Mouse (Mus musculus): ENCODE data around the gene Gm12248. TPM values are rescaled to one million over a fixed set of nuclear protein-coding genes. Genes with fewer than 3 reads are reported as not detected.
A peak's percentile ranks its signal among the peaks of the same experiment; 100 is the strongest.

The Gm12248 gene
- polyA plus RNA-seq (2012; rRNA removed): 1.2 and 1.3 TPM in 2 replicates

GRCm38 (mm10) chr11:58093021-58093528 is at the start of gene Gm12248:
Gene Gm12248, minus strand, starts transcription at chr11:58093134.
- DNase-seq (ENCODE audit: low read depth): no peak

- no peak for DNase-seq (ENCODE audit: low read depth)
These were observed 46.5 kb upstream of the Gm12248 start for GRCm38 (mm10) chr11:58139466-58139865.

- no peak for DNase-seq (ENCODE audit: low read depth)
These were observed 45.9 kb upstream of the Gm12248 start for GRCm38 (mm10) chr11:58138821-58139220.

- no peak for DNase-seq (ENCODE audit: low read depth)
These were observed 43.7 kb upstream of the Gm12248 start for GRCm38 (mm10) chr11:58136677-58137076.

DNA sequence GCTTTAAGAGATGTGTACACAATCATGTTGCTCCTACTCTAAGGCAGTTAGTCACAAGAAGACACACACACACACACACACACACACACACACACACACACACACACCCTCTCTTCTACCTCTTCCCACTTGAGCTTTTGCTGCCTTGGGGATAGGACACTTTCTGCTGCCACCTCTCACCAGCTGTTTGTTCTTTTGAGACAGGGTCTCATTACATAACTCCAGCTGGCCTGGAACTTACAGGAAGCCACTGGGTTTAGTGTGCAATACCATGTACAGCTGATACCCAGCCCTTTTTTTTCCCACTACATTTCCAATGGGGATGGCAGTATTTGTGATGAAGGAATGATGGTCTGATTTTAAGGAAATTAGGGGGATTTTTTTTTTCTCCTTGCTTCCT is 42.4 kb upstream of the Gm12248 start:
- DNase-seq (ENCODE audit: low read depth): no peak

GRCm38 (mm10) chr11:58134869-58135268 is 41.9 kb upstream of the Gm12248 start:
- DNase-seq (ENCODE audit: low read depth): no peak

- no peak for DNase-seq (ENCODE audit: low read depth)
These were observed 39.1 kb upstream of the Gm12248 start for GRCm38 (mm10) chr11:58132026-58132425.

DNA sequence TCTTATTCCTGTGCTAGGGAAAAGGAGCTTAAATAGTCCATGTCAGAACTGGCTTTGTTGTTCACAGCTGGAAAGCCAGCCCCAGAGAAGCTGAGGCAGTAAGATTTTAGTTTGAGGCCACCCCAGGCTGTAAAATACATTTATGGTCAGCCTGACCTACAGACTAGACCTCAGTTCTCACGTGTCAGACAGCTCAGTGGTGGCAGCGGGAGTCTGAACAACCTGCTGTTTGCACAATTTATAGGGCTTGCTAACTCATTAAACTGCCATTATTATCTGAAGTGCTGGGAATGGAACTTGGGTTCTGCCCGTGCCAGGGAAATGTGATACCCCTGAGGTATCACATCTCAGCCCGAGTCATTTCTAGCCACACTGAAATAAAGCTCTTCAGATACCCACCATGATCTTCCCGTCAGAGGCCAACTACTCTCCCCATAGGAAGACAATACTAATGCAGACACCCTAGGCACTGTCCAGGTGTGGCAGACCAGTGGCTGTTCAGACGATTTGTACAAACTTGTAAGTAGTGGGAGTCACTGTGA is 36.4 kb upstream of the Gm12248 start:
- no peak for DNase-seq (ENCODE audit: low read depth)

DNA sequence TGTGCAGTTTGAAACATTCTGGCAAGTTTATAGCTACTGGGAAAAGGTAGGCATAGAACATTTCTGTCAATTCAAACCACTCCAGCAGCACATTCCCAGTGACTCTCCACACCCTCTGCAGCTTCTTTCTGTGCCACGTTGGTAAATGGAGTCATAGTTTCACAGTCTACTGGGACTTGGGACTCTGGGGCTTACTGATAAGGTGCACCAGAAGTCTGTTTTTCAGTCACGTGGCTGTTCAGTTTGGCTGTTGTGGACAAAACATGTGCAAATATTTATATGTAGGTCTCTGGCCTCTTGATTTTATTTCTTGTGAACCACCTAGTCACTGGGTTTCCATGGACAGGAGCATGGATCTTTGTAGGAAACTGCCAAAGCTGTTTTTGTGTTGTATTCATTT is 34.6 kb upstream of the Gm12248 start:
- no peak for DNase-seq (ENCODE audit: low read depth)

- DNase-seq (ENCODE audit: low read depth): no peak
These were observed 33.6 kb upstream of the Gm12248 start for GRCm38 (mm10) chr11:58126397-58127160.

- DNase-seq (ENCODE audit: low read depth): no peak
These were observed 32.1 kb upstream of the Gm12248 start for GRCm38 (mm10) chr11:58125021-58125420.

GRCm38 (mm10) chr11:58123711-58124110 is 30.8 kb upstream of the Gm12248 start:
- no peak for DNase-seq (ENCODE audit: low read depth)

DNA sequence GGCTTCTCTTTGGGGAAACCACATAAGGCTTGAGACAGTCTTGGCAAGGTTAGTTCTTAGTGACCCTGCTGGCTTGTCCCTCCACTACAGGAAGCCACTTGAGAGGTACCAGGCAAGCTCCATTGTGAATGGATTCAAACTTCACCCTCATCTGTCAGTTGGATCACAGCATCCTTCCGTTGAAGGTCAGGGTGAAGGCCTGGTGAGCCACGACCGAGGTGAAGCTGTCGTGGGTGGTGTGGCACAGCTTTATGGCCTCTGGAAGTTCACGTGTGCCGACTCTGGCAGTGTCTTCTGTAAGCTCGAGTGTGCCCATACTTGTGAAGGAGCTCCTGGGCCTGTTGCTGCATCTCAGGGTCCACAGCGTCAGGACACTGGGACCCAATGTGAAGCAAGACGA is 28.4 kb upstream of the Gm12248 start:
- DNase-seq (ENCODE audit: low read depth): no peak

DNA sequence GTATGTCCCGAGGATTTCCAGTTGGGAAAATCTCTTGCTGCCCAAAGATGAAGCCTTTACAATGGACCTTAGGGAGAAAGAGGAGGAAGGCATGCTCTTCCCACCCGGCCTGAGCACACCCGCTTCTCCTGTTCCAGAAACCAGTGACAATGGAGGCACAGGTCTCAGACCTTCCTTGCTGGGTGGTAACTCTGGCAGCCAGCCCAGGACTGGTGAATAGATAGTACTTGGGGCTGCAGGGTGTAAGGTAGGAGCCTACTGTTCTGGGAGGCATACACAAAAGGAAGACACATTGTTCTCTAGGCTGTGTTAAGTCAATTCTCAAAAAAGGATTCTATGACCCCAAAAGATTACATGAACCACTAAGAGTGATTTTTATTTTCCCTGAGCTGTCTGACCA is 27.7 kb upstream of the Gm12248 start:
- no peak for DNase-seq (ENCODE audit: low read depth)

- DNase-seq (ENCODE audit: low read depth): no peak
These were observed 24.2 kb upstream of the Gm12248 start for GRCm38 (mm10) chr11:58117044-58117652.

GRCm38 (mm10) chr11:58116560-58116959 is 23.6 kb upstream of the Gm12248 start:
- DNase-seq (ENCODE audit: low read depth): no peak

DNA sequence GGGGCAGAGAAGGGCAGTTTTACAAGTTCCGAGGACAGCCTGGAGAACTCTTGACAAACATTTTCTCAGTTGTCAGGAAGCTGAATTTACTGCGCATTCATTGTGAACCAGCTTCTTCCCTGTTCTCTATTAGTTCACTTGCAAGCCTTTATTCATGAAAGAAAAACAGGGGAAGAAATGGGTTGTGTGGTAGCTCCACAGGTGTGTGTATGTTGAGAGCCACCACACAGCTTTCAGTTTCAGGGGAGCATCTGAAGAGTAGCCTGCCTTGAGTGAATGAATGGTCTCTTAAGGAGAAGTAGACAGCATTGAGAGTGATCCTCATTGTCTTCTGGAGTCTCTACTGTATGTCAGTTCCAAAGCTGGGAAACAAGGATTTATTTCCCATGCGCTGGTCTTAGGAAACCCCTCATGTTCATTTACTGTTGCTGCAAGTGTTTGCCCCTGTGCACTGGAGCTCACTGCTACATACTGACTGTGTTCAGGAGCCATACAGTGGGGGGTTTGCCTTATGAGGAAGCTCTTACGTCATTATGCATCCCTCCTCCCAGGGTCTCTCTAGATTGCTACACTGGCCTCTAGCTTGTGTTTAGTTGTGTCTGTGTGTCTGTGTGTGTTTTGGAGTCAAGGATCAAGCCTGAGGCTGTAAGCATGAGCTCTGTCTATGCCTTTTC is 14.9 kb upstream of the Gm12248 start:
- DNase-seq (ENCODE audit: low read depth): no peak

GRCm38 (mm10) chr11:58107009-58107408 is 14.1 kb upstream of the Gm12248 start:
- DNase-seq (ENCODE audit: low read depth): no peak

GRCm38 (mm10) chr11:58104351-58104791 is 11.4 kb upstream of the Gm12248 start:
- no peak for DNase-seq (ENCODE audit: low read depth)

DNA sequence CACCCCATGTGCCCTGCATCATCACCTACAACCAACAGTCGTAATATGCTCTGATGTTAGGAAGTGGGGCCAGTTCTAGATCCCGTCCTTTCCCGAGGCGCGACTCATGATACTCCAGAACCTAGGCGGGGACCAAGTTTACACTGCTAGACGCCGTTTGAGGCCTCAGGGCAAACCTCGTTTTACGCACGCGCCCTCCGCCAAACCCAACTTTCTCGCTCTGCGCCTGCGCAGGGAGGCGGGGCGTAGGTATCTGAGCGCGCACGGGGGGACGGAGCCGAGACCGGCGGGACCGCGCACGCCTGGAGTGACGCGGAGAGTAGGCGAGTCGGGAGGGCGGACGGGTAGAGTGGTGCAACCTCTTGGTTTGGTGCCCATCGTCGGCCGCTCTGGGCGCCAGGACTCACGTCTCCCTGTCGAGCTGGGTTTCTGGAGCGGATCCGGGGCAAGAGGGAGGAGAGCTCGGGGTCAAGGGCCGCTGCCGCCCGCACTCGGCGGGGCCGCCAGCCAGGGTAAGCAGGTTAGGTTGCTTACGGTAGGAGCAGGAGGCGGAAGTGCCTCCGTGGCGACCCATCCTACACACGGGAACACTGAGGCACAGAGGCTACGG is 10.9 kb upstream of the Gm12248 start, which contains the start of gene Cnot8:
TSS of gene Cnot8 (plus strand) at position 457 of the 610 bp plus-strand sequence.
- DNase-seq (ENCODE audit: low read depth): peak; percentile 77

DNA sequence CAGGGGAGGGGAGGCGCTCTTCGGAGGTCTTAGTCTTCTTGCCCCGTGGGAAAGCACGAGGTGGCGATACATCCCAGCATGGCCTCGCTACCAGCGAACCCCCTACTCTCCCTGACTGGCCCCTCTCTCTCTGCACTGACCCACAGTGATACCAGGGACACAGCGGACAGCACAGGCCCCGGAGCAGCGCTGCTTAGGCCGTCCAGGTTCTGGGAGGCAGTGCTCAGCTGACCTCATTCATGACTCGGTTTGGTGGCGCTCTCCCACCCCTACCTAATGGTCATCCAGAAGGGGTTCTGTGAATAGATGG is 10.4 kb upstream of the Gm12248 start:
- no peak for DNase-seq (ENCODE audit: low read depth)

All from gonadal fat pad, adult 2 months (tissue).